Mouse (Mus musculus): ENCODE measurements around the gene Dsn1.

The Dsn1 gene

DNA sequence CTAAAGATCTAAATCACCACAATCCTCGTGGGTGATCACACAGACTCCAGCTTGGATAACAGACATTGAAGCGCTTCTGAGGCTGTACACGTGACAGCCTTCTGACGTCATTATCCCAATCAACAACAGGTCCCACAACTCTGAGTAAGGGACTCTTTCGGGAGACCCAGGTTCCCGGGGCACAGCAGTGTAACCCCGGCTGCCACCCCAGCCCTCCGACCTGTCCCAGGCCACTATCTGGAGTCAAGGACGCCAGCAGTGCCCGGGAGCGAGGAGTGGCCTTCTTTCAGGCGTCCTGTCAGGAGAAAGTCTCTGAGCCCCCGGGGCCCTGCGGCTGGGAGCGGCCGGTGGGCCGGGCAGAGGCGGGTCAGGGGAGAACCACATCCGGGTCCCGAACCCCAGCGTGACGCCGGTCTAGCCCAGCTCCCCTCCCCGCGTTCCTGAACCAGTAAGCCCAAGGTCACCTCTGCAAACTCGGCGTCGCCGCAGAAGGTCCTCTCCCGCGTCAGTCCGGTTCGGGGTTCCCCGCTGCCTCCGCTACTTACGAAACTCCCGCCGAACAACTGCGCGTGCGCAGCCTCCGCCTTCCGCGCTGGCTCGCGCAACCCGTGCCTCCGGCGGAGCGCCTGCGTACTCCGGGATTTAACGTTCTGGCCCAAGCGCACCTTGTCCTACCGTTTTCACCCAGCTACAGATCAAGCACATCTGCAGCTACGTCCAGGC, at the start of gene Dsn1:
Gene Dsn1, minus strand, starts transcription at position 644 of the 723 bp plus-strand sequence.
- DNase-seq (ENCODE audit: low spot score in 2 of 2): peak; percentile 73 to 76

DNA sequence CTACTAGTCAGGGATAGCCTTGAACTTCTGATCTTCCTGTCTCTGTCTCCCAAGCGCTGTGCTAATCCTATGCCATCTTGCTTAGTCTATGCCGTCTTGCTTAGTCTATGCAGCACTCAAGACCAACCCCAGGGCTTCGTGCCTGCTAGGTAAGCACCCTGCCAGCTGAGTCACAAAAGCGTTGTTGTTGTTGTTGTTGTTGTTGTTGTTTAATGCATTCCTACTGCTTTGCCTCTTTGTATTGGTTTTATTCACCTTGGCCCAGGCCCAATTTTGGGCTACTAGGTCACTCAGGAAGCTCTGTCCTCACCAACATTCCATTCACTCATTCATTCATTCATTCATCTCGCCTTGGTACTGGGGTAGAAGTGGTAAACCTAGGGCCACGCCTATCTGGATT, 48.8 kb upstream of the Dsn1 start:
- DNase-seq (ENCODE audit: low spot score in 2 of 2): no peak

GRCm38 (mm10) chr2:157054816-157055215, 47.9 kb upstream of the Dsn1 start:
- DNase-seq (ENCODE audit: low spot score in 2 of 2): no peak

DNA sequence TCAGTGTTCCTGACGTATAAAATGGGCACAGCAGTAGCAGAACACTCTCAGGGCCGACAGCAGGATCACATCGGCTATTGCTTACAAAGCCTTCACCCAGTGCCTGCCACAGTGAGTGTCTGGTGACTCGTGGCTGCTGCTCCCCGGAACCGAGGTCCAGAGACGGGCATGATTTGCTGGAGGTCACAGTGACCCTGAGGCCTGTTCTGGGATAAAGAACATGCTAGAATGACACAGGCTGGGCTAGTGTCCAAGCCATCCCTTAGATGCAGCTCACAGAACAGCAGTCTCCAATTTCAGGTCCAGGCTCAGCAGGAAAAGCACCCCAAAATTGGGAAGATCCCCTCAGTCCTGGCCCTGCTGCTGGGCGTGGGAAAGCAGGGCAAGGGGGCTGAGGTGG, 47.3 kb upstream of the Dsn1 start:
- DNase-seq (ENCODE audit: low spot score in 2 of 2): no peak

- no peak for DNase-seq (ENCODE audit: low spot score in 2 of 2)
Observed at GRCm38 (mm10) chr2:157053787-157054186, 46.8 kb upstream of the Dsn1 start.

- DNase-seq (ENCODE audit: low spot score in 2 of 2): no peak
Observed at GRCm38 (mm10) chr2:157053124-157053523, 46.2 kb upstream of the Dsn1 start.

DNA sequence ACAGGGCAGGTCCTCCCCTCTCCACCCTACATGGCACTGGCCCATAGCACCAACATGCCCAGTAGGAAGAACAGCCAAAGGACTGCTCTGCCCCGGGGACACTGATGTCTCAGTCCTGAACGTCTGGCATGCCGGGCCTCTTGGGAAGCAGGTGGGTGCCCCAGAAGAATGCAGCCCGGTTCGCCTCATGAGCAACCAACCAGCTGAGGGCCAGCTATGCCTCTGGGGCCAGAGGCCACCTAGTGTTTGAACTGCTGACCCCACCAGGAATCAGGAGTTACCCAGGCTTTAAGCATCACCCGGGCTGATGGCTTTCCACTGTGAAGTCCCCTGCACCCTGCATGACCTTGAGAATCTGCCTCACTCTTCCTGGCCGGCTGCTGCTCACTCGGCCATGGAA, 45.5 kb upstream of the Dsn1 start:
- no peak for DNase-seq (ENCODE audit: low spot score in 2 of 2)

DNA sequence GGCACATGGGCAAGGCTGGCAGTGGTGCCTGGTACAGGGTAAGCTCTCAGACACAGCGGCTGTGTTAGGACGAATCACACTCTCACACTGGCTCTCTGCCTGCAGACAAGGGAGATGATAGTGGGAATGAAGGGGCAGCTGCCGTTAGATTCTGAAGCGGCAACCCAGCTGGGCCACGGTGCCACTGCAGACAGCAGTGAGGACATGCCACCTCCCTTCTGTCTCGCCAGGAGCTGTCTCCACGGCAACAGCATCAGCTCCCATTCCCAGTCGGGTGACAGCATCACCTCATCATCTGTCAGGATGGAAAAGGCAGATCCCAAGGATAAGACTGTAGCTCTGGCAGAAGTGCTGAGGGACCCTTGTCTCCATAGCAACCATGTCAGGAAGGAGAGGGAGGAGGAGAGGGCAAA, 42.9 kb upstream of the Dsn1 start:
- peak in 1 of 2 experiments; percentile 44 for DNase-seq (ENCODE audit: low spot score in 2 of 2)

GRCm38 (mm10) chr2:157048395-157049181, 41.6 kb upstream of the Dsn1 start:
- DNase-seq (ENCODE audit: low spot score in 2 of 2): peak; percentile 83 to 89

DNA sequence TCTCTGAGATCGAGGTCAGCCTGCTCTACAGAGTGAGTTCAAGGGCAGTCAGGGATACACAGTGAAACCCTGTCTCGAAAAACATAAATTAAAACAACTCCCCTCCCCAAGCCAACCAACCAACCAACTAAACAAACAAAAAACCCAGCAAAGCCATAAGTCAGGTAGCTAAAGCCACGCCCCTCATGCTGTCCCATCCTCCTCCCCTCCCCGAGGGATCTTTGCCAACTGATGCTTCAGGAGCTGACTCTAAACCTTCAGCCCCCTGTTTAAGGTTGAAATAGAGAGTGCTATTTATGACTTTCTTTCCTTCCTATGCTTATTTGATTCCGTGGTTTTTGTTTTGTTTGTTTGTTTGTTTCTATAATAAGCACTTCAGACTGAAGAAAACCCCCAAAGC, 40.0 kb upstream of the Dsn1 start:
- DNase-seq (ENCODE audit: low spot score in 2 of 2): no peak

DNA sequence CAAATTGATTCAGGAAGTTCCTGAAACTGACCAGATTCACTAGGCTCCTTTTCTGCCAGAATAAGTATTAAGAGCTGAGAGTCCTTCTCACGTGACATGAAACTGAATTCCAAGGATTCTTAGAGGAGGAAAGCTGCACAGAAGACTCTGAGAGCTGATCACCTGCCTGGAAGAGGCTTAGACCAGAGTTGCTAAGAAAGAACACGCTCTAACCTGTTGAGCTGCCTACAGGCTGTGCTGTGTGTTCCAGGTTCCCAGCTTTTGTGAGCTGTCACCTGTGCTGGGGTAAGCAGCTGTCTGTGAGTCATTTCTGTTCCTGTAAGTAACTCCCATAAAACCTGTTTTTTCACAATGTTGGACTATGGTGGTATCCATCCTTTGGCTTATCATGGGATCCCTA, 39.0 kb upstream of the Dsn1 start:
- DNase-seq (ENCODE audit: low spot score in 2 of 2): no peak

- DNase-seq (ENCODE audit: low spot score in 2 of 2): no peak
Observed at GRCm38 (mm10) chr2:157043987-157044386, 37.0 kb upstream of the Dsn1 start.

DNA sequence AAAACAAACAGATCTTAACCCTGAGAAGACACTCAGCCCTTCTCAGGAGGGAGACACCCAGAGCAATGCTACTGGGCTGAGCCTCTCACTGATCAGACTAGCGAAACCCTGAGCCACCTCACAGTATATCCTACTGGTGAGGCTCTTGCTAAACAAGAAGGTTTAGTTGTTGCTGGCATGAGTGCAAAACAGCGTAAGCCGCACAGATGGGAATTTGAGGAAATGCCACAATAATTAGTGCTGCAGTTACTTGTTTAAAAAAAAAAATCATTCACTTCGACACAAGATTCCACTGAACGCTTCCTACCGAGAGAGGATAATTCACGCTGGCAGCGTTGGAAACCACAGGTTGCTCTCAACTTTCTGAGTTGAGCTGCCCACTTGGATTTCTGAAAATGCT, 36.6 kb upstream of the Dsn1 start:
- DNase-seq (ENCODE audit: low spot score in 2 of 2): no peak

DNA sequence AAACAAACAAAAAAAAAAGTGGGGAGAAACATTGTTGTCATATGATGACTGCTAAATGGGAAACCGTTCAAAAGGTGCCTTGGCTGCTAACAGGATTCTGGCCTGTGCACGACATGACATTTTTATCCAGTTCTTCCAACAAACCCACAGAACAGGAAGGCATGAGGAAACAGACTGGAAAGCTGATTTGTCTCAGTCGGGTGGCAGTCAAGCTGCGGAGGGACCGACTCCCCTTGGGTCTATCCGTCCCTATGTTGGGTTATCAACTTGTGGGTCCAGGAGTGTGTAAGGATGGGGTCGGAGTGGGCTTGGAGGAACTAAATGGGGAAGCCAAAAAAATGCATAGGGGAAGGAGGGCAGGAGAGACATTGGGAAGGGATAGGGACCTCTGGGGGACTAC, 34.5 kb upstream of the Dsn1 start:
- DNase-seq (ENCODE audit: low spot score in 2 of 2): no peak

DNA sequence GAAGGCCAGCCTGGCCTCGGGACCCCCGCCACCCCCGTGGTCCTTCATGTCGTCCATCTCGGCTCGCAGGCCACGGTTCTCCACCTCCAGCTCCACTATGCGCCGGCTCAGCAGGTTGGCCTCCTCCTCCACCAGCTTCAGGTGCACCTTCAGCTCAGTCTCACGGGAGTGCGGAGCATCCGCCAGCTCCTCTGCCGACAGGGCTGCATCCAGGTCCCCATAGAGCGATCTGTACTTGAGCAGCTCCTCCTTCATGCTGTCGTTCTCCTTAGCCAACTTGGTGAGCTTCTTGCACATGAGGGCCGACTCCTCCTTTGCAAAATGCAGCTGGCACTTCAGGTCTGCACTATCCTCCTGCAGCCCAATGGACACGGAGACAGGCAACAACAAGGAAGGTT, 33.7 kb upstream of the Dsn1 start:
- DNase-seq (ENCODE audit: low spot score in 2 of 2): no peak

- no peak for DNase-seq (ENCODE audit: low spot score in 2 of 2)
Observed at GRCm38 (mm10) chr2:157039900-157040648, 33.1 kb upstream of the Dsn1 start.

DNA sequence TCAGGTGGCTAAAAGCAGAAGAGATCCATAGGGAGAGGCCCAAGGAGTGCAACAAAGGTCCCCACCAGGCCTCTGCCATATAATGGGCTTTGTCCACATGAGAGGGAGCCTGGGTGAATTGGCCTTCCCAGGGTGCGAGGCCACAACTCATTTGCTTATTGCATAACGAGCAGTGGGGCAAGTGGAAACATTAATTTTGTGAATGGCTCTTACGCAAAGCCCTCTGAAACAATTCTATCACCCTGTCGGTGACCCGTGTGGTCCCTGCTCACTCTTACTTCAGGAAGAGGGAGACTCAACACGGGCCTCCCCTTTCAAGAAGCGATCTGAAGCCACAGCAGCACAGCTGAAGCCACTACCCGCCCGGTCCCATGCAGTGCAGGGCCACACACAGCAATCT, 30.3 kb upstream of the Dsn1 start:
- no peak for DNase-seq (ENCODE audit: low spot score in 2 of 2)

DNA sequence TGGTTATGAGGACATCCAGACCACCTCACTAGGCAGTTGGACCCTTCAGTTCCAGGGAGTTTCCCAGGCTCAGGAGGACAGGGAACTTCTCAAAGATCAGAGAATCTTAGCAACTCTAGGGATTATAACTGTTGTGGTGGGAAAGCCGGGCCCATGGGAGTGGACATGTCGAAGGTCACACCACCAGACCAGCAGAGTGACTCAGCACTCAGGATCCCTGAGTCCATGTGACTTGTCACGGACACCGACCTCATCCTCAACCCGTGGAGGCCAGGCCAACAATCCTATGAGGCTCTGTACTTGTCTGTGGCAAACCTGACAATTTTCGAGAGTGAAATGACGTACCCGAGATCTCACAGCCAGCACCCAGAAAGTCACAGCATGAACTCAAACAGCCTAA, 29.4 kb upstream of the Dsn1 start:
- DNase-seq (ENCODE audit: low spot score in 2 of 2): no peak

DNA sequence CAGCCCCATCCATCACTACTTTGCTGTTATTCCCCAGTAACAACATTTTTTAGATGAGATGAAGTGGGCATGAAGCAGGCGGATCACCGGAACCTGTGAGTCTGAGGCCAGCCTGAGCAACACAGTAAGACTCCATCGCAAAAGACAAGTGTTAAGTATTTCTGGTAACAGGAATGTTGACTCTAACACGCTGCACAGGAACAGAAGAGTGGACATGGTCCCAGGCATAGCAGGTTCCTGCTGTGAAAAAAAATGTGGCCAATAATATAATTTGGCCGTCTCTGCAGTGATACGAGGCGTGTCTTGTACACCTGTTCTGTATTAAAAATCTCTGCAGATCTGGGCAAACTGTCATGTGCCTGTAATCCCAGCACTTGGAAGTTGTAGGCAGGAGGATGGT, 28.4 kb upstream of the Dsn1 start:
- DNase-seq (ENCODE audit: low spot score in 2 of 2): no peak

- DNase-seq (ENCODE audit: low spot score in 2 of 2): peak; percentile 52 to 61
Observed at GRCm38 (mm10) chr2:157030804-157031203, 23.9 kb upstream of the Dsn1 start.

DNA sequence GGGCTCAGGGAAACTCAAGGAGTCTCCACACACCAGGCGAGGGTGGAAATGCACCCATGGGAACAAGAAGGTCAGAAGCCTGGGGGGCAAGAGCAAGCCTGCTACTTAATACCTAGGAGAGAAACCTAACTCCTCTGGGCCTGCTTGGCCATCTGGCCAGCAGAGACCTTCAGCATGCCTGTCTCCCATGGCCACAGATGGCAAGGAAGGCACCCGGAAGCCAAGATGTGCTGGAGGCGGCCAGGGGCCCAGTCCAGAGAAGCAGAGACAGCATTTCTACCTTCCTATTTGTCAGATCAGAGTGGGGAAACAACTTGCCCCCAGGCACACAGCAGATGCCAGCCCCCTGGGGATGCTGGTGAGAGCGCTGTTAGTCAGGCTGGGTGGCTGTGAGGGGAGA, 21.3 kb upstream of the Dsn1 start:
- no peak for DNase-seq (ENCODE audit: low spot score in 2 of 2)

Data from right cerebral cortex, postnatal 36 days (tissue).